Mouse (Mus musculus) thymus, adult 2 months (tissue): ENCODE measurements around the gene Msh3.

Experiments used
- CTCF ChIP-seq: fragments of 200-500 bp; IDR thresholded peaks from 2 replicates; pipeline ENCODE4 v1.5.1; 2012; ENCODE audit warnings: mild to moderate bottlenecking, control low read depth, low read length, moderate library complexity, borderline replicate concordance; ENCODE audit not compliant: control insufficient read depth, poor library complexity, insufficient read depth; ENCODE audit errors: extremely low read depth
- POLR2A ChIP-seq: fragments of 200-500 bp; IDR thresholded peaks from 2 replicates; pipeline ENCODE4 v1.6.1; 2012; ENCODE audit warnings: mild to moderate bottlenecking, low read length, control low read depth, moderate library complexity; ENCODE audit not compliant: control insufficient read depth, poor library complexity, insufficient read depth; ENCODE audit errors: extremely low read depth

GRCm38 (mm10) chr13:92274274-92275198 is 80.3 kb downstream of the Msh3 start:
- TF ChIP-seq CTCF (no peak), POLR2A (no peak)
